Mouse (Mus musculus) embryonic fibroblast, embryonic 13.5 days (primary cell): ENCODE measurements around the gene Dyrk1a. TPM values are rescaled to one million over a fixed set of nuclear protein-coding genes. Genes with fewer than 3 reads are reported as not detected.

ENCODE experiments used
- H3K27ac ChIP-seq: 2 replicates; pipeline ENCODE4 v1.5.1; 2012; ENCODE audit warnings: low read length, control low read depth, inconsistent platforms; ENCODE audit not compliant: insufficient read depth
- H3K4me1 ChIP-seq: 2 replicates; pipeline ENCODE4 v1.6.1; 2011; ENCODE audit warnings: low read length; ENCODE audit not compliant: control insufficient read depth, insufficient read depth
- H3K4me3 ChIP-seq: 2 replicates; pipeline ENCODE4 v1.5.1; 2011; ENCODE audit warnings: mild to moderate bottlenecking, control low read depth, low read length; ENCODE audit not compliant: insufficient read depth
- CTCF ChIP-seq: IDR thresholded peaks from 2 replicates; pipeline ENCODE4 v1.5.1; 2011; ENCODE audit warnings: mild to moderate bottlenecking, control low read depth, low read length, moderate library complexity, borderline replicate concordance; ENCODE audit not compliant: insufficient read depth
- POLR2A ChIP-seq: IDR thresholded peaks from 2 replicates; pipeline ENCODE4 v1.6.1; 2011; ENCODE audit warnings: low read depth, mild to moderate bottlenecking, control low read depth, low read length, moderate library complexity
- polyA plus RNA-seq: library from polyadenylated mRNA; stranded (reverse); fragments of >200 nt; gene quantifications from 2 replicates; pipeline ENCODE4 v1.2.4, GENCODE M21; 2011; ENCODE audit warnings: low read depth; ENCODE audit not compliant: missing spikeins, insufficient read length

Dyrk1a gene
- polyA plus RNA-seq, 1 experiment: 50.5 TPM

GRCm38 (mm10) chr16:94719488-94719887 lies 149.7 kb downstream of the Dyrk1a start:
- H3K4me1 ChIP-seq: 0 out of 2 replicates have a peak, but pooled peaks cover 4% of the 10 kb centered on the region
- no peak overlapping the region for H3K27ac ChIP-seq
- TF ChIP-seq CTCF (no peak), POLR2A (no peak)
- H3K4me3 ChIP-seq: no peak overlapping the region

- 0 out of 2 replicates have a peak, but pooled peaks cover 4% of the 10 kb centered on the region for H3K4me1 ChIP-seq
- no peak overlapping the region for H3K4me3 ChIP-seq
- H3K27ac ChIP-seq: 0 out of 2 replicates have a peak overlapping the region, but pooled peaks have one; percentile 6
- TF ChIP-seq CTCF (no peak), POLR2A (no peak)
Observed at GRCm38 (mm10) chr16:94720476-94721153, 150.8 kb downstream of the Dyrk1a start.

GRCm38 (mm10) chr16:94721549-94722006 lies 151.8 kb downstream of the Dyrk1a start:
- no peak overlapping the region for H3K27ac ChIP-seq
- H3K4me3 ChIP-seq: no peak overlapping the region
- H3K4me1 ChIP-seq: 0 out of 2 replicates have a peak, but pooled peaks cover 4% of the 10 kb centered on the region
- no peak for TF ChIP-seq CTCF
- TF ChIP-seq POLR2A: no peak

DNA sequence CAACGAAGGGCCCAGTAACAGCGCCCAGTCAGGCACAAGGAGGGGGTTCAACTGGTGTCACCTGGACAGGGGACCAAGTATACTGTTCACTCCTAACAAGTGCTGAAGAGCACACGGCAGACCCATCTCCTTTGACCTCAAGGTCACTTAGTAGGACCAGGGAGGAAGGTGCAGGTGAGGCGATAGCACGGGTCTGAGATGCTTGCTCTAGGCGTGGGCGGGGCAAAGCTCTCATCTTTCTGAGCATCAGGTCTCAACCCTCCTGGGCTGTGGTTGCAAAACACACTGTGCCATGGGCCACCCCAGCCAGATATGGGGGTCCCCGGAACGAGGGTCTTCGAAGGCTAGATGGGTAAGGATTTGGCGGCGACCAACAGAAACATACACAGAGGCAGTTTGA lies 153.1 kb downstream of the Dyrk1a start:
- Histone ChIP-seq H3K4me1 (0 out of 2 replicates have a peak, but pooled peaks cover 4% of the 10 kb centered on the region), H3K4me3 (no peak overlapping the region), H3K27ac (no peak overlapping the region)
- no peak for TF ChIP-seq POLR2A
- no peak for TF ChIP-seq CTCF

GRCm38 (mm10) chr16:94724061-94724596 lies 154.3 kb downstream of the Dyrk1a start:
- no peak for TF ChIP-seq CTCF
- no peak; the same call in none of the 2 replicates for TF ChIP-seq POLR2A
- H3K27ac ChIP-seq: peak overlapping the region; percentile 57
- peak overlapping the region; percentile 55 for H3K4me3 ChIP-seq
- 0 out of 2 replicates have a peak, but pooled peaks cover 4% of the 10 kb centered on the region for H3K4me1 ChIP-seq

GRCm38 (mm10) chr16:94724747-94725211 lies 155.0 kb downstream of the Dyrk1a start:
- Histone ChIP-seq H3K4me3 (peak overlapping the region; percentile 55), H3K4me1 (0 out of 2 replicates have a peak, but pooled peaks cover 4% of the 10 kb centered on the region), H3K27ac (peak overlapping the region; percentile 57)
- TF ChIP-seq POLR2A: peak; percentile 42; the same call in 1 of the 2 replicates
- TF ChIP-seq CTCF: no peak

DNA sequence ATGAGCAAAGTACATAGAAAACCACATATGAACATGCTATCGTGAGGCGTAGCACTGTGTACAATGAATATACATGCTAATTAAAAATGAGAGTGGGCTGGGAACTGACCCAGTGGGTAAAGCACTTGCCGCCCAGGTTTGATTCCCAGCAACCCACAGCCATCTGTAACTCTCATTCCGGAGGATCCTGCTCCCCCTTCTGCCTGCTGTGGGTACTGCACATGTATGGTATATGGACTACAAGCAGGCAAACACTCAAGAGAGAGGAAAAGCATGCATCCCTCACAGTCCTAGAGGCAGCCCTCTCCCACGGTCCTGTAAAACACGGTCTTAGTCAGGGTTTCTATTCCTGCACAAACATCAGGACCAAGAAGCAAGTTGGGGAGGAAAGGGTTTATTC lies 159.4 kb downstream of the Dyrk1a start:
- Histone ChIP-seq H3K4me3 (no peak overlapping the region), H3K27ac (no peak overlapping the region), H3K4me1 (no peaks in the 10 kb centered on the region)
- no peak for TF ChIP-seq POLR2A

- Histone ChIP-seq H3K27ac (no peak overlapping the region), H3K4me1 (no peaks in the 10 kb centered on the region), H3K4me3 (no peak overlapping the region)
- TF ChIP-seq CTCF (no peak), POLR2A (no peak)
Observed at GRCm38 (mm10) chr16:94731027-94731426, 161.2 kb downstream of the Dyrk1a start.

- TF ChIP-seq CTCF: no peak
- TF ChIP-seq POLR2A: no peak
- no peak overlapping the region for H3K4me3 ChIP-seq
- 0 out of 2 replicates have a peak, but pooled peaks cover 3% of the 10 kb centered on the region for H3K4me1 ChIP-seq
- H3K27ac ChIP-seq: no peak overlapping the region
Observed at GRCm38 (mm10) chr16:94735472-94735871, 165.7 kb downstream of the Dyrk1a start.

GRCm38 (mm10) chr16:94736462-94737358 lies 166.9 kb downstream of the Dyrk1a start:
- TF ChIP-seq CTCF (no peak), POLR2A (no peak)
- Histone ChIP-seq H3K4me3 (no peak overlapping the region), H3K27ac (peak overlapping the region; percentile 48), H3K4me1 (0 out of 2 replicates have a peak, but pooled peaks cover 3% of the 10 kb centered on the region)
